Mouse (Mus musculus) CH12.LX (cell line): Measurements from ENCODE around the gene Aox1.

Experiments used
- CHD1 ChIP-seq: IDR thresholded peaks from 2 replicates; pipeline ENCODE4 v1.6.1; 2012; ENCODE audit warnings: low read depth, low read length, improper control_type of control experiment, inconsistent platforms
- HCFC1 ChIP-seq: IDR thresholded peaks from 2 replicates; pipeline ENCODE4 v1.6.1; 2012; ENCODE audit warnings: low read depth, mild to moderate bottlenecking, inconsistent platforms, low read length, improper control_type of control experiment
- MAFK ChIP-seq: IDR thresholded peaks from 2 replicates; pipeline ENCODE4 v1.6.1; 2011; ENCODE audit warnings: low read length, improper control_type of control experiment; ENCODE audit not compliant: insufficient replicate concordance
- POLR2A ChIP-seq: IDR thresholded peaks from 2 replicates; pipeline ENCODE4 v1.6.1; 2011; ENCODE audit warnings: low read depth, mild to moderate bottlenecking, improper control_type of control experiment, low read length

DNA sequence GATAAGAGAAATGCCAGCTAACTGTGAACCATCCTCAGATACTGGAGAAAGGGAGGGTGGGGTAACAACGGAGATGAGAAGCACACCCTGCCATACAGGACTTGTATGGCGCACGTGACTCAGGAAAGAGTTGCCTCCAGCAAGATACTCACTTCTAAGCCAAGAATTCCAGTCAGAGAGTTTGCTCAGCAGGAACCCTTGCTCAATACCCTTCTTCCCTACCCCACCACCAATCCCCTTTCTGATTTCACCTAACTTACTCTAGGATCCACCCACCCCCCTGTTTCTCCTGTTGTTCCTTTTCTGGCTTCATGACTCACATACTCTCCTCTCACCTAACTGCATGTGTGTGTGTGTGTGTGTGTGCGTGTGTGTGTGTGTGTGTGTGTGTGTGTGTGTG is 81.6 kb downstream of the Aox1 start:
- TF ChIP-seq HCFC1 (no peak), MAFK (no peak), POLR2A (no peak), CHD1 (no peak)
